Mouse (Mus musculus) midbrain, embryonic 13.5 days (tissue): ENCODE measurements around the gene Bbc3. TPM values are rescaled to one million over a fixed set of nuclear protein-coding genes. Genes with fewer than 3 reads are reported as not detected.

ENCODE experiments used
- ATAC-seq: fragments of 200-750 bp; cut with Nextera tagmentation; 2 replicates; pipeline ENCODE4 v1.8.0; 2017; ENCODE audit warnings: mild to moderate bottlenecking, moderate TSS enrichment, moderate library complexity
- H3K27ac ChIP-seq: fragments of 300-500 bp; sonication (generic); 2 replicates; pipeline ENCODE4 v1.5.1; 2015; ENCODE audit warnings: inconsistent platforms, mild to moderate bottlenecking, moderate library complexity
- H3K27me3 ChIP-seq: fragments of 300-500 bp; sonication (generic); 2 replicates; pipeline ENCODE4 v1.6.1; 2015; ENCODE audit warnings: mild to moderate bottlenecking, inconsistent platforms
- H3K36me3 ChIP-seq: fragments of 300-500 bp; sonication (generic); 2 replicates; pipeline ENCODE4 v1.6.1; 2015; ENCODE audit warnings: mild to moderate bottlenecking, inconsistent platforms
- H3K4me1 ChIP-seq: fragments of 300-500 bp; sonication (generic); replicated peaks from 2 replicates; pipeline ENCODE4 v1.6.1; 2015; ENCODE audit warnings: inconsistent platforms
- H3K4me2 ChIP-seq: fragments of 300-500 bp; sonication (generic); replicated peaks from 2 replicates; pipeline ENCODE4 v1.6.1; 2015; ENCODE audit warnings: moderate library complexity, mild to moderate bottlenecking, inconsistent platforms
- H3K4me3 ChIP-seq: fragments of 300-500 bp; sonication (generic); replicated peaks from 2 replicates; pipeline ENCODE4 v1.5.1; 2015; ENCODE audit warnings: mild to moderate bottlenecking, inconsistent platforms
- H3K9ac ChIP-seq: fragments of 300-500 bp; sonication (generic); replicated peaks from 2 replicates; pipeline ENCODE4 v1.6.1; 2015; ENCODE audit warnings: mild to moderate bottlenecking, inconsistent platforms
- H3K9me3 ChIP-seq: fragments of 300-500 bp; sonication (generic); 2 replicates; pipeline ENCODE4 v1.6.1; 2016; ENCODE audit warnings: mild to moderate bottlenecking, inconsistent platforms
- WGBS: fragments of 180-500 bp; shearing (Covaris S2); methylation state at CpG from one replicate; pipeline ENCODE4 v1.1.7; 2015; 5-methylcytosine and 5-hydroxymethylcytosine counted together
- polyA plus RNA-seq: library from polyadenylated mRNA; unstranded; fragments of >200 nt; fragmentation: Nextera tagmentation; extraction: Ambion mirVana; gene quantifications from 2 replicates; pipeline ENCODE4 v1.2.1, GENCODE M21; 2015

Bbc3 gene
- polyA plus RNA-seq, 1 experiment from 2014 or later, result 25.5 TPM

DNA sequence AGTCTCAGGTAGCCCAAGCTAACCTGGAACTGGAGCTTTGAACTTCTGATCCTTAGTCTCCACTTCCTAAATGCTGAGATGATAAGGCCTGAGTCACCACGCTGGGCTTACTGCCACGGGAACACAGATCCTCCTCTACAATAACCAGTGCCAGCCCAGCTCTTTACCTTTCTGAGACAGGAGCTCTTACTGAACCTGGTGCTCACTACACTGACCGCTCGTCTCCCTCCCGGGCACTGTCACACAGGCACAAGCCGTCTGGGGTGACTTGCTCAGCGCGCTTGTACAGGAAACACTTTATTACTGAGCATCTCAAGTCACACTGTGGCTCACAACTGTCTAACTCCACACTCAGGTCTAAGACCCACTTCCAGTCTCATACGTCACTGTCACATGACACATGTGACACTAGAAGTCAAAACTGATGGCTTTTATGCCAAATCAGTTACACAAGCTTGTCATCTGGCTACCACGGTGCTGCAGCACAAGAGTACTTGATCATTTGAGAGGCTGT is 58.0 kb downstream of the Bbc3 start:
- no peak overlapping the region for H3K4me2 ChIP-seq
- no peaks in the 10 kb centered on the region for H3K9me3 ChIP-seq
- ATAC-seq, result no peak
- no peak overlapping the region for H3K9ac ChIP-seq
- H3K4me3 ChIP-seq, result no peak overlapping the region
- 71% methylated on average over 10 of the region's 10 CpGs for WGBS
- H3K27me3 ChIP-seq, result peaks cover 33% of the 10 kb centered on the region
- peaks cover 25% of the 10 kb centered on the region for H3K4me1 ChIP-seq
- no peak overlapping the region for H3K27ac ChIP-seq
- peaks cover 77% of the 10 kb centered on the region for H3K36me3 ChIP-seq

DNA sequence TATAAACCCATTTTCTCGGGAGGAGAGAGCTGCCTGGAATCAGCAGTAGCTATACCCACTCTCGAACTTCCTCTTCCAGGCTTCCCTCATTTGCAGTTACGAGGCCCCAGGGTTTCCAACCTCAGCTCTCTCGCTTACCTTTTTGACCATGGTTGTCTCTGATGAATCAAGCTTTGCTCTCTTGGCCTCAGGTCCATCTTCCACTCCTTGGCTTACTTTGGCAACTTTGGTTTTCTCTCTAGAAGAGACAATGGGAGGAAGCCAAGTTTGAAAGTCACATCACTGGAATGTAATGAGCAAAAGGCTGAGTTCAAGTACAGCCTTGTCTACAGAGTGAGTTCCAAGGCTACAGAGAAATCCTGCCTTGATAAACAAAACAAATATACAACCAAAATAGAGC is 58.5 kb downstream of the Bbc3 start:
- H3K27ac ChIP-seq, result no peak overlapping the region
- H3K4me1 ChIP-seq, result peaks cover 25% of the 10 kb centered on the region
- 84% methylated on average over 4 of the region's 4 CpGs for WGBS
- H3K9ac ChIP-seq, result no peak overlapping the region
- ATAC-seq, result no peak
- peaks cover 78% of the 10 kb centered on the region for H3K36me3 ChIP-seq
- peaks cover 33% of the 10 kb centered on the region for H3K27me3 ChIP-seq
- no peak overlapping the region for H3K4me3 ChIP-seq
- H3K4me2 ChIP-seq, result no peak overlapping the region
- no peaks in the 10 kb centered on the region for H3K9me3 ChIP-seq

Other genes with a start within 250 kb of the Bbc3 start
- gene Zfp541, start 246.6 kb upstream of the Bbc3 start, polyA plus RNA-seq, result not detected in 2 replicates
- 196 and 203 TPM in 2 replicates for gene Napa, start 209.9 kb upstream of the Bbc3 start, polyA plus RNA-seq
- gene Kptn, start 188.5 kb upstream of the Bbc3 start, polyA plus RNA-seq, result 39.6 and 41.2 TPM in 2 replicates
- 0.66 and 1.1 TPM in 2 replicates for gene Slc8a2, start 178.6 kb upstream of the Bbc3 start, polyA plus RNA-seq
- 158 and 160 TPM in 2 replicates for gene Meis3, start 133.3 kb upstream of the Bbc3 start, polyA plus RNA-seq
- gene Dhx34, start 86.4 kb upstream of the Bbc3 start, polyA plus RNA-seq, result 15.6 and 16.8 TPM in 2 replicates
- 0.05 TPM in 1 of 2 replicates, not detected in the other for gene C5ar2, start 64.2 kb upstream of the Bbc3 start, polyA plus RNA-seq
- gene C5ar1, start 48.9 kb upstream of the Bbc3 start, polyA plus RNA-seq, result 1.0 and 1.5 TPM in 2 replicates
- gene Inafm1, start 34.8 kb upstream of the Bbc3 start, polyA plus RNA-seq, result 22.3 and 27.3 TPM in 2 replicates
- gene Ccdc9, start 21.6 kb upstream of the Bbc3 start, polyA plus RNA-seq, result 22.5 and 39.4 TPM in 2 replicates
- gene Sae1, start 79.4 kb downstream of the Bbc3 start, polyA plus RNA-seq, result 267 and 272 TPM in 2 replicates
- gene Zc3h4, start 92.5 kb downstream of the Bbc3 start, polyA plus RNA-seq, result 18.2 and 22.1 TPM in 2 replicates
- 48.1 and 59.4 TPM in 2 replicates for gene Tmem160, start 144.4 kb downstream of the Bbc3 start, polyA plus RNA-seq
- gene Npas1, start 169.3 kb downstream of the Bbc3 start, polyA plus RNA-seq, result 2.3 and 3.3 TPM in 2 replicates